Mouse (Mus musculus): ENCODE results near the gene Mob4. TPM values are rescaled to one million over a fixed set of nuclear protein-coding genes. Genes with fewer than 3 reads are reported as not detected.
A peak's percentile ranks its signal among the peaks of the same experiment; 100 is the strongest.

Mob4 gene
- total RNA-seq, 2 experiments from 2014 or later, result 67.1 to 69.7 TPM

GRCm38 (mm10) chr1:55171361-55172325, 40.6 kb downstream of the Mob4 start:
- no peak for DNase-seq (ENCODE audit: extremely low spot score in 1 of 2, low spot score in 2 of 2)
- intact Hi-C loops (cut with DNase I), result no loop called here

- no peak for DNase-seq (ENCODE audit: extremely low spot score in 1 of 2, low spot score in 2 of 2)
- intact Hi-C loops (cut with DNase I), result no loop called here
Measured at GRCm38 (mm10) chr1:55173720-55174557, 42.9 kb downstream of the Mob4 start.

- intact Hi-C loops (cut with DNase I), result no loop called here
- no peak for DNase-seq (ENCODE audit: extremely low spot score in 1 of 2, low spot score in 2 of 2)
Measured at GRCm38 (mm10) chr1:55174558-55175034, 43.6 kb downstream of the Mob4 start.

GRCm38 (mm10) chr1:55179917-55180566, 49.0 kb downstream of the Mob4 start:
- intact Hi-C loops (cut with DNase I), result no loop called here
- DNase-seq (ENCODE audit: extremely low spot score in 1 of 2, low spot score in 2 of 2), result no peak

- no peak for DNase-seq (ENCODE audit: extremely low spot score in 1 of 2, low spot score in 2 of 2)
- intact Hi-C loops (cut with DNase I), result no loop called here
Measured at GRCm38 (mm10) chr1:55182392-55182791, 51.4 kb downstream of the Mob4 start.

GRCm38 (mm10) chr1:55185718-55186117, 54.7 kb downstream of the Mob4 start:
- intact Hi-C loops (cut with DNase I), result no loop called here
- DNase-seq (ENCODE audit: extremely low spot score in 1 of 2, low spot score in 2 of 2), result no peak

- intact Hi-C loops (cut with DNase I), result no loop called here
- DNase-seq (ENCODE audit: extremely low spot score in 1 of 2, low spot score in 2 of 2), result no peak
Measured at GRCm38 (mm10) chr1:55186592-55187210, 55.7 kb downstream of the Mob4 start.

GRCm38 (mm10) chr1:55192015-55192414, 61.0 kb downstream of the Mob4 start:
- intact Hi-C loops (cut with DNase I), result no loop called here
- DNase-seq (ENCODE audit: extremely low spot score in 1 of 2, low spot score in 2 of 2), result no peak

- intact Hi-C loops (cut with DNase I), result no loop called here
- DNase-seq (ENCODE audit: extremely low spot score in 1 of 2, low spot score in 2 of 2), result no peak
Measured at GRCm38 (mm10) chr1:55192824-55193223, 61.8 kb downstream of the Mob4 start.

GRCm38 (mm10) chr1:55193316-55193715, 62.3 kb downstream of the Mob4 start:
- intact Hi-C loops (cut with DNase I), result no loop called here
- peak in 1 of 2 experiments; percentile 86 for DNase-seq (ENCODE audit: extremely low spot score in 1 of 2, low spot score in 2 of 2)

- DNase-seq (ENCODE audit: extremely low spot score in 1 of 2, low spot score in 2 of 2), result no peak
- intact Hi-C loops (cut with DNase I), result no loop called here
Measured at GRCm38 (mm10) chr1:55194064-55194915, 63.3 kb downstream of the Mob4 start.

GRCm38 (mm10) chr1:55195021-55195420, 64.0 kb downstream of the Mob4 start:
- intact Hi-C loops (cut with DNase I), result no loop called here
- DNase-seq (ENCODE audit: extremely low spot score in 1 of 2, low spot score in 2 of 2), result no peak

- no peak for DNase-seq (ENCODE audit: extremely low spot score in 1 of 2, low spot score in 2 of 2)
- intact Hi-C loops (cut with DNase I), result no loop called here
Measured at GRCm38 (mm10) chr1:55196327-55197003, 65.4 kb downstream of the Mob4 start.

- intact Hi-C loops (cut with DNase I), result no loop called here
- DNase-seq (ENCODE audit: extremely low spot score in 1 of 2, low spot score in 2 of 2), result no peak
Measured at GRCm38 (mm10) chr1:55198719-55199118, 67.7 kb downstream of the Mob4 start.

- DNase-seq (ENCODE audit: extremely low spot score in 1 of 2, low spot score in 2 of 2), result peak; percentile 52 to 71
- intact Hi-C loops (cut with DNase I), result no loop called here
Measured at GRCm38 (mm10) chr1:55201850-55202752, 71.1 kb downstream of the Mob4 start.
